Mouse (Mus musculus) kidney, postnatal 0 days (tissue): ENCODE measurements around the gene Hdlbp. TPM values are rescaled to one million over a fixed set of nuclear protein-coding genes. Genes with fewer than 3 reads are reported as not detected.

ENCODE experiments used
- ATAC-seq: fragments of 200-750 bp; cut with Nextera tagmentation; replicated peaks from 2 replicates; pipeline ENCODE4 v1.8.0; 2017; ENCODE audit warnings: low read depth, moderate number of reproducible peaks, moderate TSS enrichment, moderate library complexity; ENCODE audit not compliant: low FRiP score
- DNase-seq: peaks from one replicate; pipeline ENCODE4 v3.0.0-alpha.2; 2016; ENCODE audit warnings: low spot score
- H3K27ac ChIP-seq: fragments of 300-500 bp; sonication (generic); 2 replicates; pipeline ENCODE4 v1.5.1; 2014; ENCODE audit warnings: mild to moderate bottlenecking
- H3K27me3 ChIP-seq: fragments of 300-500 bp; sonication (generic); 2 replicates; pipeline ENCODE4 v1.6.1; 2014; ENCODE audit warnings: low read length, mixed read lengths; ENCODE audit not compliant: insufficient read depth
- H3K36me3 ChIP-seq: fragments of 300-500 bp; sonication (generic); 2 replicates; pipeline ENCODE4 v1.6.1; 2014; ENCODE audit warnings: low read length, mixed read lengths; ENCODE audit not compliant: insufficient read depth
- H3K4me1 ChIP-seq: fragments of 300-500 bp; sonication (generic); replicated peaks from 2 replicates; pipeline ENCODE4 v1.6.1; 2014; ENCODE audit warnings: antibody characterized with exemption, low read length, mixed read lengths; ENCODE audit not compliant: insufficient read depth
- H3K4me2 ChIP-seq: fragments of 300-500 bp; sonication (generic); 2 replicates; pipeline ENCODE4 v1.6.1; 2014; ENCODE audit warnings: mild to moderate bottlenecking, low read length, moderate library complexity, mixed read lengths
- H3K4me3 ChIP-seq: fragments of 300-500 bp; sonication (generic); replicated peaks from 2 replicates; pipeline ENCODE4 v1.5.1; 2014; ENCODE audit warnings: low read depth, low read length
- H3K9ac ChIP-seq: fragments of 300-500 bp; sonication (generic); 2 replicates; pipeline ENCODE4 v1.6.1; 2014; ENCODE audit warnings: low read depth, low read length
- H3K9me3 ChIP-seq: fragments of 300-500 bp; sonication (generic); replicated peaks from 2 replicates; pipeline ENCODE4 v1.6.1; 2016; ENCODE audit warnings: low read length, inconsistent platforms, mixed read lengths
- CTCF ChIP-seq: IDR thresholded peaks from 2 replicates; pipeline ENCODE4 v1.5.1; 2016; ENCODE audit warnings: antibody characterized with exemption, low read depth, mild to moderate bottlenecking, moderate library complexity
- WGBS: fragments of 180-500 bp; shearing (Covaris S2); extraction: QIAGEN DNeasy Blood & Tissue Kit; methylation state at CpG from one replicate; pipeline ENCODE4 v1.1.7; 2014; 5-methylcytosine and 5-hydroxymethylcytosine counted together
- polyA plus RNA-seq: library from polyadenylated mRNA; unstranded; fragments of >200 nt; fragmentation: Nextera tagmentation; extraction: Ambion mirVana; gene quantifications from 2 replicates; pipeline ENCODE4 v1.2.1, GENCODE M21; 2015

Hdlbp gene
- polyA plus RNA-seq, 1 experiment from 2014 or later, result 151 TPM

DNA sequence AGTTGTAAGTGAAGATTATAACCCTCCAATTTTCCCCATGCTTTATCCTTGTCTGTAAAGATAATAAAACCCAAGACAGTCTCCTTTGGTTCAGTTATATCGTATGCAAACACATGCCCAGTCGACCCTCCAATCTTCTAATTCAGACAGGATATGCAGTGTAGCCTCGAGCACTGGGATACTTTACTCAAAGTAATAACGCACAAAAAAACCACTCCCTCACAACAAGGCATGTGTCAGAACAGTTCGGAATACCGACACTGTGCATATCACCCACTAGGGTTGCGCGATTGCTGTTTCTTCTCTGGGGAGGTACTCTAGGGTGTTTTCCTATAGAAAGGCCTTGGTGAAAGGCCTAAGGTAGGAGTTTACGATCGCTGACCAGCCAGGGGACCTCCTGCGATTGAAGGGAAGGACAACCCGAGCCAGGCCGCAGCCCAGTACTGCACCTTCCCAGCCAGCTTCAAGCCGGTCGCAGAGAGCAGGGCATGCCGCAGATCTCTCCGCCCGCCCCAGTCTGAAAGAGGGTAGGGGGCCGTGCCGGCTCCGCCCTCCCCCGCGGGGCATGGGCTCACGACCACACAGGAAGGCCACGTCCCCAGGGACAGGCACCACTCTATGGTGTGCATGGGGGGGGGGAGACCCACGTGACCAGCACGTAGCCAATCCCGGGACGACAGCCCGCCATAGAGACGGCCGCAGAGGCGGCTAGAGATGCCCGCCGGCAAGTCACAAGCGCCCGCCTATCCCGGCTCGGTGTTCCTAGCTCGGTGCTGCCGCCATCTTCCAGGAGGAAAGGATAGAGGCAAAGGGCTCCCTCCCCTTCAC lies 643 bp downstream of the Hdlbp start:
- ATAC-seq, result peak; percentile 98
- peak overlapping the region; percentile 58 for H3K4me2 ChIP-seq
- H3K36me3 ChIP-seq, result no peaks in the 10 kb centered on the region
- H3K27me3 ChIP-seq, result no peaks in the 10 kb centered on the region
- H3K4me1 ChIP-seq, result peaks cover 3% of the 10 kb centered on the region; the same call in 1 of the 2 replicates
- TF ChIP-seq CTCF, result peak; percentile 44
- H3K27ac ChIP-seq, result peak overlapping the region; percentile 97
- peak overlapping the region; percentile 76 for H3K9ac ChIP-seq
- WGBS, result under 1% methylated on average over 39 of the region's 41 CpGs
- no peaks in the 10 kb centered on the region for H3K9me3 ChIP-seq
- peak overlapping the region; percentile 74 for H3K4me3 ChIP-seq
- peak; percentile 99 for DNase-seq

DNA sequence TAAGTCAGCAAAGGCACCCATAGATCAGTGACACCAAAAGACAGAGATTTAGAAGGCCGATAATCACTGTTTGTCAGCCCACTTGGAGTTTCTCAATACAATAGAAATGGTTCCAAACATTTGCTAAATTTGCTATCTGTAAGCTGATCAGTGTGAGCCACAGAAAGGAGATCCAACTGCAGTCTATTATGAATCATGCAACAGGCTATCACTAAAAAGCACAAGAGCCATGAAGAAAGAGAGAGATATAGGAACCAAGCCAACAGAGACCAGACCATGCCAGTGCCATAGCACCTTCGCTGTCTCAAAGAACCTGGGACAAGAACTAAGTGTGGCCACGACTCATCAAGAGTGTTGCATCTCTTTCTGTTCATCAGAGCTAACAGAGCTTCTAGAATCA lies 2.9 kb downstream of the Hdlbp start:
- Histone ChIP-seq H3K9ac (no peak overlapping the region), H3K27ac (no peak overlapping the region), H3K27me3 (no peaks in the 10 kb centered on the region), H3K4me2 (no peak overlapping the region), H3K9me3 (no peaks in the 10 kb centered on the region), H3K36me3 (no peaks in the 10 kb centered on the region), H3K4me1 (peaks cover 3% of the 10 kb centered on the region; the same call in 1 of the 2 replicates), H3K4me3 (no peak overlapping the region)
- DNase-seq (no peak), ATAC-seq (no peak)
- no peak for TF ChIP-seq CTCF
- 96% methylated on average over 3 of the region's 3 CpGs for WGBS

DNA sequence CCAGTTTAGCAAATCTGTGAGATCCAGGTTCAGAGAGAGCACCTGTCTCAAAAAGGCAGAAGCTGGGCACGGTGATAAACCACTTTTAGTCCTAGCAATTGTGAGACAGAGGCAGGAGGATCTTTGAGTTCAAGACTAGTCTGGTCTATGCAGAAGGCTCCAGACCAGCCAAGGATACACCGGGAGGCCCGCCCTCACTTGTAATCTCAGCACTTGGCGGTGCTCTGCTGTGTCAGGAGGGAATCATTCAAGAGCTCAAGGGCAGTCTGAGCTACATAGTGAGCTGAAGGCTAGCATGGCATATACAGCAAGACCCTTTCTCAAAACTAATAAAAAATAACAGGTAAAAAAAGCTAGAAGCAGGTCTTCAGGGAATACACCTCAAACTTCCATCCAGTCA lies 10.0 kb downstream of the Hdlbp start:
- Histone ChIP-seq H3K9ac (no peak overlapping the region), H3K9me3 (no peaks in the 10 kb centered on the region), H3K4me3 (no peak overlapping the region), H3K4me2 (no peak overlapping the region), H3K27ac (no peak overlapping the region), H3K4me1 (no peaks in the 10 kb centered on the region), H3K36me3 (no peaks in the 10 kb centered on the region), H3K27me3 (no peaks in the 10 kb centered on the region)
- 97% methylated on average over 4 of the region's 4 CpGs for WGBS
- DNase-seq (no peak), ATAC-seq (no peak)
- TF ChIP-seq CTCF, result no peak

DNA sequence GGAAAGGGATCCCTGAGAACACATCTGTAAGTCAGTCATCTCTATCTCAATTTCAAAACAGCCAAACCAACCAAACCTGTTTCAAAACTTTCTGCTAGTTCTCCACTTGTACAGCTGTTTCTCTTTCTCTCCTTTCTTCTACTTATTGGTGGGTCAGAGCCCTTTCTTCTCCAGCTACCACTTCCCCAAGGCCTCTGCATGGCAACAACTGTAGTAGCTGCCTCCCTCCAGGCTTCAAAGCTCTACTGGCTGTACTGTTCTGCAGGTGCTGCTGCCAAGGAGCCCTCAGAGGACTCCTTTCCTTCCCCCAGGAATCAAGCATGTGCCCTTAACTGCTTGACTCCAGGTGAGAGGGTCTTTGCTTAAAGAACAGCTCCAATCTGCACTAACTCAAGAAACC lies 12.9 kb downstream of the Hdlbp start:
- H3K27me3 ChIP-seq, result no peaks in the 10 kb centered on the region
- no peaks in the 10 kb centered on the region for H3K9me3 ChIP-seq
- no peak overlapping the region for H3K4me2 ChIP-seq
- no peaks in the 10 kb centered on the region for H3K4me1 ChIP-seq
- DNase-seq (no peak), ATAC-seq (no peak)
- no peak overlapping the region for H3K27ac ChIP-seq
- TF ChIP-seq CTCF, result no peak
- no peak overlapping the region for H3K9ac ChIP-seq
- H3K4me3 ChIP-seq, result no peak overlapping the region
- no peaks in the 10 kb centered on the region for H3K36me3 ChIP-seq

DNA sequence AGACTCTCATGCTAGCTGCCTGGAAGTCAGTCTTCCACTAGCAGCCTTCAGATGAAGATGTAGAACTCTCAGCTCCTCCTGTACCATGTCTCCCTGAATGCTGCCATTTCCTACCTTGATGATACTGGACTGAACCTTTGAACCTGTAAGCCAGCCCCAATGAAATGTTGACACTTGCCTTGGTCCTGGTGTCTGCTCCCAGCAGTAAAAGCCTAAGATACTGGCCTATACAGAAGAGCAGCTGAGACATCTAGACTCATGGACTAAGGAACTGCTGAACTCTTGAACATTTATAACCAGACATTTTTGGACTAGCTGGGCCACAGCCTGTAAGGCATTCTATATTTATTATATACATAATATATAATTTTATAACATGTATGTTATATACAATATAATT lies 13.5 kb downstream of the Hdlbp start:
- no peak for DNase-seq

DNA sequence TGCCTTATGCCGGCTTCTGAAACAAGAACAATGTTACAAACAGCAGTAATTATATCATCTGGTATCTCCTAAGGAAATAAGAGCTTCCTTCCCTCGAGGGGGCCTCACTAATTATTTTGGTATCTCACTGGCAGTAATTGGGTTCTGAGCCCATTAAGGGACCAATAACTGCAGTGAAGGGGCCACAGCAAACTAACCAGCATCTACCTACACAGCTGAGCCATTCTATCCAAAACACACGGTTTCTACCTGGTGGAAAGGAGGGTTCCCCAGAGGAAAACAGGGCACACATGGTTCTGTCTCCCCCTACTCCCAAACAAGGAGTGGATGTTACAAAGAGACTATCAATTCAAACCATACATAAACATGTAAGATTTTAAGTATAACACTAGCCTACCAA lies 19.5 kb downstream of the Hdlbp start:
- no peaks in the 10 kb centered on the region for H3K27me3 ChIP-seq
- no peak overlapping the region for H3K4me2 ChIP-seq
- no peaks in the 10 kb centered on the region for H3K36me3 ChIP-seq
- H3K4me3 ChIP-seq, result no peak overlapping the region
- H3K27ac ChIP-seq, result no peak overlapping the region
- 54% methylated on average over 3 of the region's 3 CpGs for WGBS
- no peak for DNase-seq
- H3K4me1 ChIP-seq, result no peaks in the 10 kb centered on the region
- no peak for ATAC-seq
- no peak for TF ChIP-seq CTCF
- no peak overlapping the region for H3K9ac ChIP-seq
- no peaks in the 10 kb centered on the region for H3K9me3 ChIP-seq

More for the DNA sequence above, 13.5 kb downstream of the Hdlbp start:
- Histone ChIP-seq H3K36me3 (no peaks in the 10 kb centered on the region), H3K4me2 (no peak overlapping the region), H3K4me1 (no peaks in the 10 kb centered on the region), H3K27ac (no peak overlapping the region), H3K9ac (no peak overlapping the region), H3K9me3 (no peaks in the 10 kb centered on the region), H3K27me3 (no peaks in the 10 kb centered on the region), H3K4me3 (no peak overlapping the region)
- no peak for TF ChIP-seq CTCF
- ATAC-seq, result no peak
